Mouse (Mus musculus) adrenal gland, postnatal 25 days (tissue): ENCODE data around the gene Tsga10ip. TPM values are rescaled to one million over a fixed set of nuclear protein-coding genes. Genes with fewer than 3 reads are reported as not detected.
A peak's percentile ranks its signal among the peaks of the same experiment; 100 is the strongest.
"Not testable (repeated sequence)": the region's sequence is repeated elsewhere in the genome, so short reads cannot be mapped to it uniquely, and the experiment has no call there.

ENCODE experiments used
- DNase-seq: peaks from one replicate; pipeline ENCODE4 v3.0.0; 2021; ENCODE audit warnings: mixed read lengths
- total RNA-seq: library from RNA; stranded (reverse); gene quantifications from 2 replicates; pipeline ENCODE4 v1.2.3, GENCODE M21; 2021

Tsga10ip gene
- total RNA-seq, 1 experiment from 2014 or later = not detected

DNA sequence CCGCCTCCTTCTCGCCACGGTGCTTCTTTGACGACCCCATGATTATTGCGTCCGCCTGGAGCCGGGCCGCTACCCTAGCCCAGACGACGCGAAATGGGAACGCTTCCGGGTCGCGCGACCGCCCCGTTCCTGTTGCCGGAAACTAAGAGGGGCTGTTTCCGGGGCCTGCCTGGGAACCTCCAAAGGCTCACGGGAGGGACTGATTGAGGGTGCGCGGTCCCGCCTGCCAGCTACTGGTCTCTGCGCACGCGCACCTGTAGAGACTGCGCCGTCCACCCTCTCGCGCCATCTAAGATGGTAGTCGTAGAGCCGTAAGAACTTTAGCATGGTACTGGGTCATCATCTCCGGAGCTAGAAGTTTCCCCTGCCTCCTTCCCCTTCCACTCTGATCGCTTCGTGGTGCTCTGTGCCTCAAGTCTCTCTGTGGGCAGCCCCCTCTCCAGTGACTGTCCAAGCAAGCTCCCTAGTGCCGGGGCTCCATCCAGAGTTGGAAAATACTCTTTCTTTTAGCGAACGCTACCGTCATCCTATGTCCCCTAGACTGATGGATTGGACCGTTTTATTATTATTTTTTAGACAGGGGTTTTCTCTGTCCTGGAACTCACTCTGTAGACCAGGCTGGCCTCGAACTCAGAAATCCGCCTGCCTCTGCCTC, 13.6 kb downstream of the Tsga10ip start, which contains the start of gene Sart1:
Gene Sart1, minus strand, starts transcription at position 116 of the 655 bp plus-strand sequence.
- DNase-seq = peak; percentile 96

DNA sequence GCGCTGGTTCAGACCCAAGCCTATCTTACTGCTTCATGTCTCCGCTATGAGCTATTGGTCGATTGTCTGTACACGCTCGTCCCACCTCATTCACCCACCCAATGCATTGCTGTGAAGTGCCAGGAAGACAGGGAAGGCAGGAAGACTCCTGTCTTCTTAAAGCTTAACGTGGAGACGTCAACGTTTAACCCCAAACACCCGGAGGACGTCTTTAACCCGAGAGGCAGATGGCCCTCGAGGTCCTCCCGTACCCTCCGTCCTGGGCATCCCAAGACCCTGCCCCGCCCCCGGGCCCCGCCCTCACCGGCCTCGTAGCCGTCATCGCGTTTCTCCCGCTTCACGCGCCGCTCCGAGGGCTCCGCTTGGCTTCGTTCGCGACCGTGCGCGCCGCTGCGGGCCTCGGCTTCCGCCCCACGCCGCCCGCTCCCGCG, 14.3 kb downstream of the Tsga10ip start:
- DNase-seq = peak; percentile 52

DNA sequence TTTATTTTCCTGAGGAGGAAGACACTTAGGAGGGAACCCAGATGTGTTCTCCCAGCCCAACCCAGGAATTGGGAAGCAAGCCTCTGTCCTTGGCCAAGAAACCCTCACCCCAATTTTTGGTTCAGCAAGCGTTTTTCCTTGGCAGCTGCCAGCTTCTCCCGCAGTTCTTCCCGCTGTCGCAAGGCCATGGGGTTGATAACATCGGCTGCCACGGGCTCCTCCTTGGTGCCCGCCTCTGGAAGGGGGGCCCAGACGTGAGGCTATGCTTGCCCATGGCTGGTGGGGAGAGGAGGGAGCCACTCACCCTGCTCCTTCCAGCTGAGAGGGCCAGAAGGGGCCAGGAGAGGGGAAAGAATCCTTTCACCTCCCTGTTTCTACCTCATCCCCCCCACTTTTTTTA, 17.6 kb downstream of the Tsga10ip start:
- no peak for DNase-seq

DNA sequence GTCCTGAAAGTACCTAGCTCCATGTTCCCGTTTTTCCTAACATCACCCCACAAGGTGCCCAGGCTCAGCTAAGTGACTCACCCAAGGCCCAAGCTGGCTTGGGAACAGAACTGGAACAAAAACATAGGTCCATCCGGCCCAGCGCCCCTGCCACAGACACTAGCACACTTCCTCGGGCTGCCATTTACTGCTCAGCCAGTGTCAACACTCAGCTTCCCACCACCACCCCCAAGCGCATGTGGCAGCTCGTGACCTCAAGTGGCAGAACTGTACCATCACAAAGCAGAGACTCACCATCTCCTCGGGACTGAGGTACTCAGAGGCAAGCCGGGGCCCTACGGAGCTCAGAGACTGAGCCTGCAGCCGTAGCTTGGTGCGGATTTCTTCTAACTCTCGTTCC, 19.0 kb downstream of the Tsga10ip start:
- DNase-seq = no peak

DNA sequence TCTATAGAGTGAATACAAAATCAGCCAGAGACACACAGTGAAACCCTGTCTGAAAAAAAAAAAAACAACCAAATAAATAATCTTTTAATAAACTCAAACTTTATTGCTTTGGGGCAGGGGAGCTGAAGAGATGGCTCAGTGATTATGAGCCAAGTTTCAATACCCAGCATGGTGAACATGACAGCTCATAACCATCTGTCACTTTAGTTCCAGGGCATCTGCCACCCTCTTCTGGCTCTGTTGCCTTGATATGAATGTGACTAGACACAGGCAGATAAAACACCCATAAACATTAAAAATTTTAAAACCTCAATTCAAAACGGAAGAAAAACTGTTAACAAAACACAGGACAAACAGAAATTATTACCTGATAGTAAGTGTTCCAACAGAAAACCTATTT, 24.9 kb downstream of the Tsga10ip start:
- no peak for DNase-seq

DNA sequence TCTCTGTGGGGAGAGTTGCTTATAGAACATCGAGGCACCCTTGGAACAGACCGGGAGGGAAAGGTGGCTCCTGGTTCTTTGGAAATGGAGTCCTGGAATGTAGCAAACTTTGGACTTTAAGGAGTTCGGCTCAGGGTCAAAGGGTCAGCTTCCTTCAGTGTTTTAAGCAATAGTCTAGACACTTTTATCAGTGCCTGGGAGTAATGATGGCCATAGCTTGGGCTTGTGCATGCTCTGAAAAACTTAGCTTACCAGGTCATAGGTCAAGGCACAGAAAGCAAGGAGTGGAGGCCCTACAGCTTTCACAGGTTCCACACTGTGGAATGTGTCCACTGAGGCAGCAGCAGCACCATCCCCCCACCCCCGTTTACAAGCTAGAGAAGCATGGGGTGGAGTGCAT, 27.6 kb downstream of the Tsga10ip start:
- DNase-seq = no peak

DNA sequence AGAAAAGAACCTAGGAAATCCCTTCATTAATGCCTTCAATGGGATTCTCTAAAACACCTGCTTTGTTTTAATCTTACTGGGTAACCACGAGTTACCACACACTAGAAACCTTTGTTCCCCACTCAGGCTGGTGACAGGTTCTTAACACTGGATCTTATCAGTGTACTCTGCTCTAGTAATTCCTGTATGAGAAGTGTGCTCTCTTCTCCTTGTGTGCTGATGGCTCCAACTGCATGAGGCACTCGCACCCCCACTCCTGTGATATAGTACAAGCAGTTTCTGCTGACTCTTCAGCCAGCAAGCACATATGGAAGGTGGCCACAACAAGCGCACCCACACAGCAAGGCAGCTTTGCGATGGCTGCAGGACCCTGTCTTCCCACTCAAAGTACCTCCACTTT, 28.1 kb downstream of the Tsga10ip start:
- DNase-seq = no peak

DNA sequence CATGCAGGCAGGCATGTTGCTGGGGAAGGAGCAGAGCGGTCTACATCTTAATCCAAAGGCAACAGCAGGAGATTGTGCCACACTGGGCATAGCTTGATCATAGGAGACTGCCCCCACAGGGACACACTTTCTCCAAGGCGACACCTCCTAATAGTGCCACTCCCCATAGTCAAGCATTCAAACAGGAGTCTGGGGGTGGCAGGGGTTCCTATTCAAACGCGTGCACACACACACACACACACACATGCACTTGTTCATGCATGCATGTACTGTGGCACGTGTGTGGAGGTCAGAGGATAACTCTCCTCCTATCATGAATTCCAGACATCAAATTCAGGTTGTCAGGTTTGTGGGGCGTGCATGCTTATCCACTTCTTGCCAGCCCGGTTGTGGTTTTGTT, 29.6 kb downstream of the Tsga10ip start:
- DNase-seq = no peak

DNA sequence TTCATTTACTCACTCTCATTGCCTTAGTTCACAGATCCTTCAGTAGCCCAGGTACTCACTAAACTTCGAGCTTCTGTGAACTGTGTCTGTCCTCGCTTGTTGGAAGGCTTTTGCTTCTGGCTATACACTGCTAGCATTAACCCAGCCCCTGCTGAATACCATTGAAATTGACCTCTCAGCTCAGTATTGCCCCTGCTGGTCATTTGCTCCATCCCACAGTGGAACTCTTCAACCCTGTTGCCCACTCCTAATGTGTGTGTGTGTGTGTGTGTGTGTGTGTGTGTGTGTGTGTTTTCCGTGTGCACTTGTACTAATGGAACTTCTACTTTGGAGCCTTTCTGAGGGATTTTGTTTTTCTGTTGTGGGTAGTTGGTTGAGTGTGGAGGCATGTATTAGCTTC, 31.4 kb downstream of the Tsga10ip start:
- DNase-seq = no peak

DNA sequence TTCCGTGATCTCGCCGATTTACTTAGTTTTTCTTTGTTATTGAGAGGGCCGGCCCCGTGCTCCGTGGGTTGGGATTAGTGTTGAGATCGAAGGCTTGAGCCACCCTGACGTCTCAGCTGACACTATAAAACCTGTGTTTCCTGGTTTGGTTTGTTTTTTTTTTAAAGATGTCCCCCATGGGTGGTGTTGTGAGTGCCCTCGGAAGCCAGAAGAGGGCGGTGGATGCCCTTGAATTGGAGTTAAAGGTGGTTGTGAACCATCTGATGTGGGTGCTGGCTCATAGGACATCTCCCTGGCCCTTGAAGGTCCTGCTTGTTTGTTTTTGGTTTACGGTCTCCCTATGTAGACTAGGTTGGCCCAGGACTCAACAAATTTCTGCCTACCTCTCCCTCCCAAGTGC, 34.9 kb downstream of the Tsga10ip start:
- no peak for DNase-seq

DNA sequence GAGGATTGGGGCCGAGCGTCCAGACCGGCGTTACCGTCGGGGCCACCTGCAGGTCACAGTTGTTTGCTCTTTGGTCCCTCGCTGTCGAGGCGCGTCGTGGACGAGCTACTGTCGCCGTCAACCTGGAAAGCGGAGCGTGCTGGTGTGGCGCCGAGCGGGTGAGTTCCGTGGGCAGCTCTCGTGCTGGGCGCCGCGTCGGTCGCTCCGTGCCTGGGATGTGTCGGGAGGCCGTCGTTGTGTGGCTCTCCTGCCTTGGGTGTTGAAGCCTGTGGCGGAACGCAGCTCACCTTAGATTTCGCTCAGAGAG, 35.3 kb downstream of the Tsga10ip start, which contains the start of gene Banf1:
Gene Banf1, minus strand, starts transcription at position 116 of the 307 bp plus-strand sequence.
- DNase-seq = no peak

DNA sequence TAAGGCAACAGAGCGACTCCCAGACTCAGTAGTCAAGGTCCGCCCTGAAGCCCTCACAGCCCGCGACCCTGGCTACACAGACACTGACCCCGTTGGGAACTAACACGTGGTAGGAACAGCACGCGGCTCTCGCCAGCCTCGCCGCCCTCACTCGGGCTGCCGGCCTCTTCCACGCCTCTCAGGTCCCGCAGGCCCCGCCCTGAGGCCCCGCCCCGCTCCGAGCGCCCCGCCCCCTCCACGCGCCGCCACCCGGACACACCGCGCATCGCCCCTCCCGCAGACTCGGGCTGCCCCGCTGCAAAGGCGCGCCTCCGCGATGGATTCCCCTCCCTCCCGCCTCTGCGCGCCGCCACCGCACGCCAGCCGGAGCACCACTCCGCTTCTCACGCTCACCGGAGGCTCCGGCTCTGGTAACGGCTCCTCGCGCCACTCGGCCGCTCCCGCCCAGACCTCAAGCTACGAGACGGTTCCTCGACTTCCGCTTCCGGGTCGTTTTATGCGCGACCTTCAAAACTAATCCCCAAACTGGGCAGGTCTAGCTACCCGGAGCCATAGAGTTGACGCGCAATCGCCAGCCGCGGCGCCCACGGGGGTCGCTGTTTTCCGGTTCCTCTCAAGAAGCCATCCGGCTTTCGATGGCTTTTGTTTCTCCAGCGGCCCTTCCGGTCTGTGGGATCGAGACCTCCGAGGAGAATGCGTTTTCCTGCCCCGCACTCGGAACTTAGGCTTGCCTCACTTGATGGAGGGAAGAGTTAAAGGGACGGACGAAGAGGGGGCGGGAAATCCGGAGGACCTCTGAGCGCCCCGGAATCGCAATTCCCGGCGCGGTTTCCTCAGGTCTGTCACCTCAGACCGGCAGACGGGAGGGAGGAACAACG, 35.9 kb downstream of the Tsga10ip start, which contains the start of gene Eif1ad:
Gene Eif1ad, plus strand, starts transcription at position 567 of the 878 bp plus-strand sequence.
- DNase-seq = peak; percentile 91

DNA sequence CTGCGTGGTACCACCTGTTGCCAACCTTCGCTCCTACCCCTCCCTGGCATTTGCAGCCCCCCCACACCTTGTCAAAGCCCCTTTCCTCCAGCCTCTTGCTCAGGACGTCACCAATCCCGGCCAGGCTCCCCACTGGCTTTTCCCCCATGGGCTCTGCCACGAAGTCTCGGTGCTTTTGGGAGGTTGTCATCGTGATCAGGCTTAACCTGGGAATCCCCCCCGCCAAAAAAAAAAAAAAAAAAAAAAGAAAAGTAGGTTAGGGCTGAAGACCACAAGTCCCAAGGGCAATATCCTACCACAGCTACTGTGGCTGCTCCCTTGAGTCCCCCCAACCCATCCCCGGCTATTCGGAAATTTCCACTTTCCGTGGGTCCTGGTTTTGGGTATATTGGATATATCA, 36.6 kb downstream of the Tsga10ip start:
- no peak for DNase-seq

DNA sequence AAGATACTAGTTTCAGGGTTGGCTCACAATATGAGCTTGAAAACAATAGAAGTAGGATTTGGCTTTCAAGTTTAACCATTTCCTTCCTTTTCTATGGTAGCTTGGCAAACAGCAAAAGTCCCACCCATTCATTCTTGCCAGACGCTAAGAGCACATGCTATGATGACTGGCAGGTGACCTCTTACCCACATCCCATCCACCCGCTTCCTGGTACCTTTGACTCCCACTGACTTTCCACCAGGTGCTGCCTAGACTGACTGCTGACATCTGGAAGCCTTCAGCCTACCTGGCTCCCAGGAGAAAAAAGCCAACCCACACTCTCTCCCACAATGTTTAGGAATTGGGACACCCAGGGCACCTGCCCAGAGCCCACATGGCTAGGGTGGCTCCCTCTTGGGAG, 38.2 kb downstream of the Tsga10ip start:
- no peak for DNase-seq

DNA sequence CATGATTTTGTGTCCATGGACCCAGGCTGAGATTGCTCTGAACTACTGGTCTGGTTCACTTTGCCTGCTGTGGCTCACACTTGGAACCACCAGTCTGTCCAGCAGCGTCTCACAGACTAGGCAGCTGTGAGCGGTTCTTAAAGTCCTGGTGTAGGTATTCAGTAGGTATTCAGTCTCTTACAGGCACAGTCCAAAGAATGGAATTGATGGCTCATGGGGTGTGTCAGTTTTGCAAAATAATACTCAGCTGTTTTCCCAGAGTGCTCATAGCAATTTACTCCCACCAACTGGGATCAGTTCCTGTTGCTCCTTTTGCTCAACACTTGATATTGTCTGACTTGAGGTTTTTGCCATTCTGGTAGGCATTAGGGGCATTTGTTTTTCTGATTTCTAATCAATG, 40.1 kb downstream of the Tsga10ip start:
- no peak for DNase-seq

DNA sequence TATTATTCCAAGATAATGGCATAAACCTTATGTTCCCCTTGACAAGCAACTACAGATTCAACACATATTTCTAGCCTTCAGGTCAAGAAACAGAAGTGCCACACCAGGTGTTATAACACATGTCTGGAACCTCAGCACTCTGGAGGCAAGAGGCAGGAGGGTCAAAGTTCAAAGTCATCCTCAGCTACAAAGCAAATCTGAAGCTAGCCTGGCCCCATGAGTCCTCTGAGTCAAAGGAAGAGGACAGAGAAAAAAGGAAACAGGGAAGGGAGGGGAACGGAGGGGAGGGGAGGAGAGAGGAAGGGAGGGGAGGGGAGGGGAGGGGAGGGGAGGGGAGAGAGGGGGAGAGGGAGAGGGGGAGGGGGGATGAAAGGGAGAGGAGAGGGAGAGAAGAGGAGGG, 46.2 kb downstream of the Tsga10ip start:
- DNase-seq = no peak

DNA sequence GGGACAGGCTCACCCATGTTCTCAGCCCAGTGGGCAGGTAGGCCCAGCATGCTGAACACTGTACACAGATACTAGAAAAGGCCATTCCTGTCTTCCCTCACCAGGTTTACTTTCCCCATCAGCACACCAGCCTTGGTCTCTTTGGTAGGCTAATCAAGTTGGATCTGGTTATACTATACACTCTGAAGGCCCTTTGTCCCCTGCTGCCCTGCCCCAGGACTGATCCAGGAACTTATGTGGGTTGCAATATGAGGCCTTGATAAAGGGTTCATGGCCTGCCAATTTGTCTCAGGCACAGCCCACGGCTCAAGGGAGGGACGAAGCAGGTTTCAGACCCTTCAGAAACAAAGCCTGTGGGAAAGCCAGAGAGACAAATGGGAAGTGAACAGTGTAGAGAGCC, 48.7 kb downstream of the Tsga10ip start:
- DNase-seq = no peak

DNA sequence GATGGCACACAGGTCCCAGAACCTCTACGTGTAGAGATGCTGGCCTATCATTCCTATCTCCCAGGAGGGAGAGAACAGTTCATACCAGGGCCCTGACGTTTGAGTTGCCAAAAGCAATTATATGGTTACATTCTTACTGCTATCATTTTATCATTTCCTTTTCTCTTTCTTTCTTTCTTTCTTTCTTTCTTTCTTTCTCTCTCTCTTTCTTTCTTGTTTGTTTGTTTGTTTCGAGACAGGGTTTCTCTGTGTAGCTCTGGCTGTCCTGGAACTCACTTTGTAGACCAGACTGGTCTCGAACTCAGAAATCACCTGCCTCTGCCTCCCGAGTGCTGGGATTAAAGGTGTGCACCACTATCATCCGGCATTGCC, 52.8 kb downstream of the Tsga10ip start, which contains the start of gene Cst6:
Gene Cst6, minus strand, starts transcription at position 73 of the 372 bp plus-strand sequence.
- DNase-seq = not testable (repeated sequence)

DNA sequence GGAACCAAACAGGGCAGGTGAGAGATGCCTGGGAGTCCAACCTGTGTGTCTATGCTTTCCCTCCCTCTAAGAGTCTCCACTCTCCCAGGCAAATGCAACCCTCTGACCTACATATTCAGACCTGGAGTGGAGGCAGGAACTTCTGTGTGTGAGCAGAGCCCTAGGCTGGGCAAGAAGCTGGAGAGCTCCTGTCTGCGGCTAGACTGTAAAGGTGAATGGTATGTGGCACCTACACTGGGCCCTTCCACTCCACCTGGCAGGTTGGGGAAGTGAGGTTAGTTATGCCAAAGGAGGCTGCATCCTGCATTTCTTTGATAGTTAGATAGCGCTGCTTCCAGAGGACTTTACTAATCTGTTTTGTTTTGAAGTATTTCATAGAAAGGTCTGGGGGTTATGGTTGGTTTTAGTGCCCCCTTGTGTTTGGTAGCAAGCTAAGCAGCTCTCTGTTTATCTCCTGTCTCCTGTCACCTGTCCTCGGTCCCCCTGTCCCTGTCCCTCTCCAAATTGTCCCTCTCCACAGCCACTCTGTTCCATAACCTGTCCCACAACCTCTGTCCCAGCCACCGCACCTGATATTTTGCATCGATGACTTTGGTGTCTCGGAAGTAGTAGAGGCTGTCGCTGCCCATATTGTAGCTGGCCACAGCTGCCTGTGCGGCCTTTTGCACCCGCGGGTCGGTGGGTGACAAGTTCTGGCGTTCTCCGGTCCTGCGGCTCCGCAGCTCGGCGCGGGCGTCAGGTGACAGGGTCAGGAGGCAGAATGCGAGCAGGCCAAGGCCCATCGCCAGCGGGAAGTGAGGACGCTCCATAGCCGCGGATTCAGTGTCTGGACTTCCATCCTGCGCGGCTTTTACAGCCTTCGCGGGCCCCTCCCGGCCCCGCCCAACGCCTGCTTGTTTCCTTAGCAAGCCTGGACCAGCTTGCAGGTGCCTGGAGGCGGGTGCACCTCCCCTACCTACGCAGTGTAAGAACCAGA, 53.5 kb downstream of the Tsga10ip start:
- no peak for DNase-seq

DNA sequence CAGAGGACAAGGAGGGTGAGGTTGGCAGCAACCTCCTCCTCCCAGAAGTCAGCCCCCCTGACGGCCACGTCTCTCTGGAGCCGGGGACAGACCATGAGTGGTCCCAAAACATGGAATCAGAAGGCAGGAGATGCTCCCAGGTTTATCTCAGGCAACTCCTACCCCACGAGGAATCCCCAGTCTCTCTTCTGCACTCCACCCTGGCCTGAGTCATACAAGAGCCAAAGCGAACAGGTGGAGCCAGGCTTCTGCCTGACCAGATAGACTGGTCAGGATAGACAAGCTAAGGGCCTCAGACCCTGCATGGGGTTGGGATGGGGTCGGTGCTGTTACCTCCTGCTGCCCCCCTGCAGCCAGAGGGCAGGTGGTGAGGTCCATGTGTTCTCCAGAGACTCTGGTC, 54.3 kb downstream of the Tsga10ip start:
- DNase-seq = no peak

DNA sequence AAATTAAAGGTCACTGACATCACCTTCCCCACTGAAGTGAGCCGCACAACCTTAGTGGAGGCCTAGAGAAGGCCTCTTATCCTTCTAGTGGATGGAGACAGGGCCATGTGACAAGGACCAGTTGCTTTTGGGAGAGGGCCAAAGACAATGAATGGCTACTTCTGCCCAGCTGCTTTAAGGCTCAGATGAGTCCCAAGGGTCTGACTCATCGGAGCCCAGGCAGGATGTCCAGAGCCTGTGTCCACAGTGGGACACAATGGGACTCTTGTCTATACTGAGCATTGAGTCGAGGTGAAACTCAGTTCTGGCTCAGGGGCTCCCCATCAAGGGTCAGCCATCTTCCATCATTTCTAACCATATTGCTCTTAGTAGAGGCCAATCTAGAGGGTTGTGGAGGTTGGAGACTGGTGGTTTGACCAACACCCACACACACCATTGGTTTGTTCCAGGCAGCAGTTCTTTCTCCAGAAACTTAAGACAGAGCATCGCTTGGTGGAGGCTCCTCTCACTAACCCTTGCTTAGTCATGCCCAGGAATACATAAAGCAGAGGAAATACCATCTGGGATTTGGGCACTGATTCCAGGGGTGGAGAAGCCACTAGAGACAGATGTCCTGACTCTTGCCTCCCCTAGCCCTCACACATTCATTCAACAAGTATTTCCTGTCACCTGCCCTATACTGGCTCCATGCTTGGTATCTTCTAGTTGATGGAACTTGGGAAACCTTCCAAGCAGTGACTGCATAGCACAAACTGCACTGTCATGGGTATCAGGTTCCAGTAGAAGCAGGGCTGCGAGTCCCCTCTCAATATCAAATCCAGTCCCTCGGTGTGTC, 56.8 kb downstream of the Tsga10ip start:
- no peak for DNase-seq
